Mouse (Mus musculus) kidney, embryonic 15.5 days (tissue): ENCODE data around the gene Itgb7. TPM values are rescaled to one million over a fixed set of nuclear protein-coding genes. Genes with fewer than 3 reads are reported as not detected.
A peak's percentile ranks its signal among the peaks of the same experiment; 100 is the strongest.

Source experiments
- ATAC-seq: fragments of 200-750 bp; cut with Nextera tagmentation; replicated peaks from 2 replicates; pipeline ENCODE4 v1.8.0; 2017; ENCODE audit warnings: moderate TSS enrichment; ENCODE audit not compliant: low FRiP score
- H3K27ac ChIP-seq: fragments of 300-500 bp; sonication (generic); 2 replicates; pipeline ENCODE4 v1.5.1; 2015; ENCODE audit warnings: mild to moderate bottlenecking, inconsistent platforms
- H3K27me3 ChIP-seq: fragments of 300-500 bp; sonication (generic); 2 replicates; pipeline ENCODE4 v1.6.1; 2015; ENCODE audit warnings: inconsistent platforms
- H3K36me3 ChIP-seq: fragments of 300-500 bp; sonication (generic); 2 replicates; pipeline ENCODE4 v1.6.1; 2015; ENCODE audit warnings: inconsistent platforms
- H3K4me1 ChIP-seq: fragments of 300-500 bp; sonication (generic); 2 replicates; pipeline ENCODE4 v1.6.1; 2015; ENCODE audit warnings: inconsistent platforms
- H3K4me2 ChIP-seq: fragments of 300-500 bp; sonication (generic); 2 replicates; pipeline ENCODE4 v1.6.1; 2015; ENCODE audit warnings: moderate library complexity, mild to moderate bottlenecking, inconsistent platforms
- H3K4me3 ChIP-seq: fragments of 300-500 bp; sonication (generic); replicated peaks from 2 replicates; pipeline ENCODE4 v1.5.1; 2015; ENCODE audit warnings: mild to moderate bottlenecking, inconsistent platforms
- H3K9ac ChIP-seq: fragments of 300-500 bp; sonication (generic); 2 replicates; pipeline ENCODE4 v1.6.1; 2015; ENCODE audit warnings: mild to moderate bottlenecking, inconsistent platforms
- H3K9me3 ChIP-seq: fragments of 300-500 bp; sonication (generic); replicated peaks from 2 replicates; pipeline ENCODE4 v1.6.1; 2016; ENCODE audit warnings: inconsistent platforms
- WGBS: fragments of 180-500 bp; shearing (Covaris S2); methylation state at CpG from one replicate; pipeline ENCODE4 v1.1.7; 2015; ENCODE audit warnings: mixed read lengths; 5-methylcytosine and 5-hydroxymethylcytosine counted together
- polyA plus RNA-seq: library from polyadenylated mRNA; unstranded; fragments of >200 nt; fragmentation: Nextera tagmentation; extraction: Ambion mirVana; gene quantifications from 2 replicates; pipeline ENCODE4 v1.2.1, GENCODE M21; 2015

Gene Itgb7
- polyA plus RNA-seq, 1 experiment from 2014 or later, result 1.4 TPM

DNA sequence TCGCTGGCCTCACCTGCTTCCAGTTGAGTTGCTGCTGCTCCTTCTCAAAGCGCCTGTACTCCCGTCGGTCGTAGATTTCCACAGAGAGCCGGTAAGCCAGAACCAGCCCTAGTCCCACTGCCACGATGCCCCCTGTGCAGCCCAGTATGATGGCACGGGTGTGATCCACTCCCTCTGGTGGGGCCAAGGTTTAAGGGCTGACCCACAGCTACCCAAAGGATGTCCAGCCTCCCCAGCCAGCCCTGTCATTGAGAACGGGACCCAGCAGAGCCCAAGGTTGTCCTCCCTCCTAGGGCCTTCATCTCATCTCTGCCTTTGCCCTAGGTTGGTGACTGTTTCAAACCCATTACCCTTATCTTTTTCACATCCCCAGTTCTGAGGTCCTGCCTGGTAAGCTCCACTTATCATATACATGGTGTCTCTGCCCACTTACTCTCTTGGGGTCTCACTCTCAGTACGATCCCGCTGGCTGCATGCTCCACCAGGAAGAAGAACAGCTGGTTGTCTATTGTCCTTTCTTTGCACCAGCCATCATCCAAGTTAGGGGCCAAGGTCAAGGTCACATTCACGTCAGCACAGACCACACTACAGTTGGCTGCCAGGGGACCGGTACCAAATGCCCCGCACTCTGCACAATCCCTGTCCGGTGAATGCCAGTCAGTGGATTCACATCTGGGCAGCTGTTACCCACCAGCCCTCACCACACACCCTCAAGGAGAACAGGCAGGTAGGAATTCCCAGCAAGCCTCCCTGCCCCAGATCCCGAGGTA is 15.1 kb downstream of the Itgb7 start:
- Histone ChIP-seq H3K27me3 (no peaks in the 10 kb centered on the region), H3K27ac (no peak overlapping the region), H3K4me2 (no peak overlapping the region), H3K9me3 (no peaks in the 10 kb centered on the region), H3K4me1 (peaks cover 3% of the 10 kb centered on the region; the same call in 1 of the 2 replicates), H3K36me3 (peaks cover 52% of the 10 kb centered on the region), H3K4me3 (no peak overlapping the region), H3K9ac (no peak overlapping the region)
- no peak for ATAC-seq
- WGBS, result 75% methylated on average over 16 of the region's 16 CpGs

DNA sequence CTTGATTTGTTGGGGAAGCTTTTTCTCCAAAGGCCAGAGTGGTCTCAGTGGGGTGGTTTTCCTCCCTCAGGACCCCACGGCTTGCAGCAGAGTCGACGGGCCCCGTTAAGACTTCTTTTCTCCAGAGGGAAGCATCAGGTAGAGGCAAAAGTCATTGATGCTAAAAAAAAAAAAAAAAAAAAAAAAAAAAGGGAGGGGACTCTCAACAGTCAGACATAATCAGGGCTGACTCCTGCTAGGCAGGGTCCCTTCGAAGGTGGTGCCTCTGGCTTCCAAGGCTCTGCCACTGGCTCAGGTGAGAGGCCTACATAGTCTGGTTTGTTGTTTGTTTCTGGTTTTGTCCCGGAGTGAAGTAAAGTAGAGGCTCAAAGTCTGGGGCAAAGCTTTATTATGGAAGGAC is 16.1 kb downstream of the Itgb7 start:
- no peak for ATAC-seq
- Histone ChIP-seq H3K27ac (no peak overlapping the region), H3K4me3 (no peak overlapping the region), H3K9ac (no peak overlapping the region), H3K9me3 (no peaks in the 10 kb centered on the region), H3K36me3 (peaks cover 62% of the 10 kb centered on the region), H3K4me1 (peaks cover 3% of the 10 kb centered on the region; the same call in 1 of the 2 replicates), H3K27me3 (no peaks in the 10 kb centered on the region), H3K4me2 (no peak overlapping the region)
- 75% methylated on average over 6 of the region's 6 CpGs for WGBS

DNA sequence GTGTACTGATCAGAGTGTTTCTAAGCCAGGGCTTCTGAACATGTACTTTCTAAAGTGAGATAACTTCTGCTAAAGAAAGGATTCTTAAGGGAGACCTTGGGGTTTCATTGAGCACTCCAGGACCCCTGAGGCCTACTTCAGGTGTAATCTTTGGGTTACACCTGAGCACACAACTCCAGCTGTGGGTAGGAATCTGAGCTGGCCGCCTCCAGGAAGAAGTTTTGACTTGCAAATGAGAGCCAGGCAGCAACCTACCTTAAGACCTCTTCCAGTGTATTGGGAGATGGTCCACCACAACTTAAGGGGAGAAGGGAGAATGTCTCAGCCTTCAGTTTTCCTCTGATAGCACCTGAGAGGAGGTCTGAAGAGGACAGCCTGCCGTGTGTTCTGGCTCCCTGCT is 17.6 kb downstream of the Itgb7 start:
- peaks cover 77% of the 10 kb centered on the region for H3K36me3 ChIP-seq

DNA sequence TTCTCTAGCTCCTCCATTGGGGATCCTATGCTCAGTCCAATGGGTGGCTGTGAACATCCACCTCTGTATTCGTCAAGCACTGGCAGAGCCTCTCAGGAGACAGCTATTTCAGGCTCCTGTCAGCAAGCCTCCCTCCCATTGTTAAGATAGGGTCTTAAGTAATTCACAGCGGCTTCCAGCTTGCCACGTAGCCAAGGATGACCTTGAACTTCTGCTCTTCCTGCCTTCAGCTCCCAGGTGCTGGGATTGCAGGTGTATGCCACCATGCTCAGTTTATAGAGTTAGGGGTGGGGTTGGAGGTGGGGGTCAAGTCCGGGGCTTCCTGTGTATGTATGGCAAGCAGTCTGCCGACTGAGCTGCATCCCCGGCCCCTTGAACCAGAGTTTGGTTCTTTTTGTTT is 19.8 kb downstream of the Itgb7 start:
- Histone ChIP-seq H3K36me3 (peaks cover 94% of the 10 kb centered on the region), H3K27ac (no peak overlapping the region), H3K4me3 (no peak overlapping the region), H3K9ac (no peak overlapping the region), H3K4me2 (no peak overlapping the region), H3K9me3 (no peaks in the 10 kb centered on the region), H3K27me3 (no peaks in the 10 kb centered on the region), H3K4me1 (peaks cover 14% of the 10 kb centered on the region)
- WGBS, result 77% methylated on average over 6 of the region's 6 CpGs
- ATAC-seq, result no peak

More for the DNA sequence above, 17.6 kb downstream of the Itgb7 start:
- Histone ChIP-seq H3K4me3 (no peak overlapping the region), H3K4me1 (peaks cover 3% of the 10 kb centered on the region; the same call in 1 of the 2 replicates), H3K27me3 (no peaks in the 10 kb centered on the region), H3K27ac (no peak overlapping the region), H3K9me3 (no peaks in the 10 kb centered on the region), H3K4me2 (no peak overlapping the region), H3K9ac (no peak overlapping the region)
- ATAC-seq, result no peak
- 54% methylated on average over 2 of the region's 2 CpGs for WGBS

DNA sequence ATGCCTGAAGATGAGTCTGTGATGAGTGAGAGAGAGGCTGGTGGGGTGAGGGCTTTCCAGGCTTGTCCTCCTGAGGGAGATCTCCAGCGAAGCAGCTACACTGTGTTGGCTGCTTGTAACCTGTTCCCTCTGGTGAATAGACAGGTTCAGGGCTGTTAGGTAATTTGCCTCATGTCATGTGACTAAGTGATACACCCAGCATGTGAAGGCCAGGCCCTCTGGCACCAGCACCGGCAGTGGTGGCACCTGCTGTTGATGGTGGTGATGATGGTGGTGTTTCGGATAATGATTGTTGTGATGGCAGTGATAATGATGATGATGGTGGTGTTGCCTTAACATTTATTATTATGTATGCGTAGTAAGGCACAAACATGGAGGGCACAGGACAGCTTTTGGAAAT is 20.9 kb downstream of the Itgb7 start:
- H3K9ac ChIP-seq, result no peak overlapping the region
- peaks cover 25% of the 10 kb centered on the region for H3K4me1 ChIP-seq
- 88% methylated on average over 4 of the region's 4 CpGs for WGBS
- H3K4me3 ChIP-seq, result no peak overlapping the region
- no peaks in the 10 kb centered on the region for H3K27me3 ChIP-seq
- no peaks in the 10 kb centered on the region for H3K9me3 ChIP-seq
- H3K4me2 ChIP-seq, result no peak overlapping the region
- no peak overlapping the region for H3K27ac ChIP-seq
- ATAC-seq, result no peak
- peaks cover 93% of the 10 kb centered on the region for H3K36me3 ChIP-seq

DNA sequence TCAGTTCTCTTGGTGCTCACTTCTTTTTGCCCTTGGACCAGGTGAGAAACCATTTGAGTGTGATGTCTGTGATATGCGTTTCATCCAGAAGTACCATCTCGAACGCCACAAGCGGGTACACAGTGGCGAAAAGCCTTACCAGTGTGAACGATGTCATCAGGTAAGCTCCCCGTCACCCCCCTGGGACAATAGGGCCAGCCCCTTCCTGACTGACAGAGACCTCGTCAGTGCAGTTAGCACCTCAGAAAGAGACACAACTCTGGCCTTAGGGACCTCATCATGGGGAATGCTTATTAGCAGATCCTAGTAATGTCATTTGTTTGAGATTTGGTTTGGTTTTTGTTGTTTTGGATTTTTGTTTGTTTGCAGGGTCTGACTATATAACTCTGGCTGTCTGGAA is 22.6 kb downstream of the Itgb7 start:
- Histone ChIP-seq H3K4me1 (peaks cover 41% of the 10 kb centered on the region), H3K9ac (no peak overlapping the region), H3K36me3 (peaks cover 90% of the 10 kb centered on the region), H3K27ac (no peak overlapping the region), H3K4me2 (no peak overlapping the region), H3K4me3 (no peak overlapping the region), H3K9me3 (no peaks in the 10 kb centered on the region), H3K27me3 (no peaks in the 10 kb centered on the region)
- no peak for ATAC-seq
- 80% methylated on average over 8 of the region's 8 CpGs for WGBS

DNA sequence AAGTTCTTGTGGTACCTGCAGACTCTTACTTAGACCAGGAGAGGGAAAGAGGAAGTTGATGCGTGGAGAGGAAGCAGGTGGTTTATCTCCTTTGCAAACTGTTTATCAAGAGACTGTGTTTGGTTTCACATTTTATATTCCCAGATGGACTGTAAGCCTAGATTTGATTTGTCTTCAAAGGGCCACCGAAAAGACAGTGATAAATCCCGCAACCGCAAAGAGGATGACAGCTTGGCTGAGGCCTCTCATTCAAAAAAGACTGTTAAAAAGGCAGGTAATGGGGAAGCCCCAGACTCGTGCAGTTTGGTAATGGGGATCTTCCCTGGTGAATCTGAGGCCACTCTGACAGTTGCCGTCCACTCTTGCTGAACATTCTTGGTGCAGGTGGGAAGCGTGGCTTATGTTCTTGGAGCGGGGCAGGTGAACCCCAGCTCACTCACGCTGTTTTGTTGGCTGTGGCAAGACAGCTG is 23.6 kb downstream of the Itgb7 start:
- Histone ChIP-seq H3K27ac (peak overlapping the region; percentile 54), H3K4me3 (no peak overlapping the region), H3K4me1 (peaks cover 41% of the 10 kb centered on the region), H3K9me3 (no peaks in the 10 kb centered on the region), H3K4me2 (peak overlapping the region; percentile 28; the same call in 1 of the 2 replicates), H3K27me3 (no peaks in the 10 kb centered on the region), H3K9ac (no peak overlapping the region; the same call in 1 of the 2 replicates), H3K36me3 (peaks cover 80% of the 10 kb centered on the region)
- WGBS, result 65% methylated on average over 9 of the region's 9 CpGs
- ATAC-seq, result no peak

DNA sequence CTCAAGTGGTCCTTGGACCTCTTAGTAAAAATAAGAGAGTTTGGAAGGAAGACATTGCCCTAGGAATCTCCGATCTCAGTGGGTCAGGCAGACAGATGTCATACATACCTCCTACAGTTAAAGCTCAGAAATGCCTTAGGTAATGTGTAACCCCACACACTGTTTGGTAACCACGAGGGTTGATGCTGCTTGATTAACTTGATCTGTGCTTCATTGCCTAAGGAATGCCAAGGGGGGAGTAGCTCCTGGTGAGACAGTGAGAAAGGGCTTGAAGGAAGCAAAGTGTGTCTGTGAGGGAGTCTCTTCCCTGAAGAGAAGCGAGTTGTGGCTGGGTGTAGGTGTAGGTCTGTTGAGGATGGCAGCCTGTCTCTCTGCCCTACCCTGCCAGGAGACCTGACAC is 24.4 kb downstream of the Itgb7 start:
- Histone ChIP-seq H3K4me2 (peak overlapping the region; percentile 28), H3K9ac (peak overlapping the region; percentile 9; the same call in 1 of the 2 replicates), H3K9me3 (no peaks in the 10 kb centered on the region), H3K36me3 (peaks cover 72% of the 10 kb centered on the region), H3K4me1 (peaks cover 46% of the 10 kb centered on the region), H3K27ac (peak overlapping the region; percentile 71), H3K4me3 (no peak overlapping the region), H3K27me3 (no peaks in the 10 kb centered on the region)
- ATAC-seq, result no peak
- 55% methylated on average over 3 of the region's 3 CpGs for WGBS

DNA sequence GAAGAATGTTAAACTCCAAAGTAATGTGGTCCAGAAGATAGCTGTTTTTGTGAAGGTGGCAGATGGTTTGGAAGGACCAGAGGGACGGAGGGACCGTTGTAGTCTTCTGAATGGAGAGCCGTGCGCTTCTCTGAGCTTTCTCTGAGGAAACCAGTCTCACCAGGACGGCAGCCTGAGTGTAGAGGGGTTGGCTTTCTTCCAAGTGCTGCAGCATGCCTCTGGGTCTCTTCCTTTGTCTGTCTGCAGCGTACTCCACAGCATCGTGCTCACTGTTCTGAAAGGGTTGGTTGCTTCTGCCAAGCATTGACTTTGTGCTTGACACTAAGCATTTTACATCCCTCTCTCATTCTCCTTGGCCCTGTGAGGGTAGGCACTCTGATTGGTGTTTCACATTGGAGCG is 26.0 kb downstream of the Itgb7 start:
- peak overlapping the region; percentile 69 for H3K4me3 ChIP-seq
- H3K9me3 ChIP-seq, result no peaks in the 10 kb centered on the region
- no peaks in the 10 kb centered on the region for H3K27me3 ChIP-seq
- H3K27ac ChIP-seq, result peak overlapping the region; percentile 68
- 53% methylated on average over 8 of the region's 8 CpGs for WGBS
- no peak for ATAC-seq
- peak overlapping the region; percentile 26; the same call in 1 of the 2 replicates for H3K9ac ChIP-seq
- H3K4me1 ChIP-seq, result peaks cover 50% of the 10 kb centered on the region
- H3K36me3 ChIP-seq, result peaks cover 57% of the 10 kb centered on the region
- H3K4me2 ChIP-seq, result peak overlapping the region; percentile 78

DNA sequence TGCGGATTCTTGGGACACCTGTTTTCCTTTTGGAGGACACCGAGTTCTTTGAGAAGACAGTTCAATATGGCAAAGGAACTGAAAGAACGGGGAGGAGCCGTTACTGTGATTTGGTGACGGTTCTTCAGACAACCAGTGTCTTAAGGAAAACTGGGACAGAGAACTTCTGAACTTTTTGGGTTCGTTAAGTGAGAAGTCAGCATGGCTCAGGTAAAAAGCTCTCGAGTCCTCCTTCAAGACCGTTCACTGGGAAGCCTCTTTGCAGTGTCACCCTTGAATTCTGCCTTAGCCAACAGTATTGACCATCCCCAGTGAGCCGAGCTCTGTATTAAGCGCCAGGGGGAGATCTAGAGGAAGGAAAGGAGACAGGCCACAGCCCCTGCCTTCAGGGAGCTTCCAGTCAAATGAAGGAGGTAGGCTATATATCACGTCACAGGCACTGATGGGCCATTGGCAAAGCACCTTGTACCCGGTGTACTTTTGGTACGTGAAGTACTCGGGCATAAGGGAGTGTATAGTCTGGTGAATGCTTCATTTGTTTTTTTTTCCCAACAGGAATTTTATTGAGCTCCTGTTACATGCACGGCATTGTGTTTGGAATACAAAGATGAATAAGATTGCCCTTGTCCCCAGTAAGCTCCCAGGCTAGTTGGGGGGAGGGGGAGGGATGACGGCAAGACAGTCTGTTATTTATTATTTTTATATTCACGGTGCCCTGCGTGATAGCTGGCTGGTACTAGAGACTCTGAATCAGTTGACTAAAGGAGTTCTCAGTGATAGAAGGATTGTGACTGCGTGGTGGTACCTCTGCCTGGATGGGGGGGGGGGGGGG is 26.9 kb downstream of the Itgb7 start, which contains the start of gene Csad:
Gene Csad, minus strand, starts transcription at position 51 of the 832 bp plus-strand sequence.
- WGBS, result 47% methylated on average over 19 of the region's 19 CpGs
- Histone ChIP-seq H3K27ac (peak within 1 kb of the TSS; percentile 98), H3K4me2 (peak within 1 kb of the TSS; percentile 78), H3K27me3 (no peaks in the 10 kb centered on the region), H3K4me3 (peak within 1 kb of the TSS; percentile 69), H3K36me3 (peaks cover 51% of the 10 kb centered on the region), H3K9me3 (no peaks in the 10 kb centered on the region), H3K4me1 (peaks cover 52% of the 10 kb centered on the region), H3K9ac (peak within 1 kb of the TSS; percentile 79)
- ATAC-seq, result no peak

DNA sequence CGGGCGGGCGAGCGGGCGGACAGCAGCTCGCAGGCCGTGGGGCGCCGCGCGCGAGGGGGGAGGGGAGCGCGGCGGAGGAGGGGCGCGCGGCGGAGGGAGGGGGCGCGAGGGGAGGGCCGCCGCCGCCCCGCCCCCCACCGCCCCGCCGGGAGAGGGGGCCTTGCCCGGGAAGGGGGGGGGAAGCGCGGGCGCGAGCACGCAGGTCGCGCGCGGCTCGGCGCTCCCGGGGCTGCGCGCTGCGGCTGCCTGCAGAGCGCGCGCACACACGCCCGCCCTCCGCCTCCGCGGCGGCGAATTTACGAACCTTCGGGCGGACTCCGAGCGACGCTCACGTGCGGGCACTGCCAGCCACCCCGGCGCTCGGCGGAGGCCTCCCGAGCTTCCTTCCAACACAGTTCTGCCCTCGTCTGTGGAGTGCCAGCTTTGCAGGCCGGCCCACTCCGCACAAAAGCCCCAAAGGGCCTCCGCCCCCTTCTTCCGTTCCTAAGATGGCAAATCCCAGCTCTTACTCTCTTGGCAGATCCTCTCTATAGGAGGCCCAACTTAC is 27.8 kb downstream of the Itgb7 start:
- Histone ChIP-seq H3K4me3 (peak overlapping the region; percentile 69), H3K9ac (peak overlapping the region; percentile 79), H3K4me2 (peak overlapping the region; percentile 78), H3K36me3 (peaks cover 43% of the 10 kb centered on the region), H3K27me3 (no peaks in the 10 kb centered on the region), H3K4me1 (peaks cover 52% of the 10 kb centered on the region), H3K27ac (peak overlapping the region; percentile 98), H3K9me3 (no peaks in the 10 kb centered on the region)
- peak; percentile 36 for ATAC-seq
- WGBS, result under 1% methylated on average over 34 of the region's 72 CpGs
